Mouse (Mus musculus) ES-Bruce4 (cell line): ENCODE data around the gene Unc45a.

Experiments used
- CTCF ChIP-seq: IDR thresholded peaks from one replicate; pipeline ENCODE4 v1.8.1; 2011; ENCODE audit warnings: low read depth, low read length
- EP300 ChIP-seq: IDR thresholded peaks from 2 replicates; pipeline ENCODE4 v1.6.1; 2011; ENCODE audit warnings: low read depth, low read length; ENCODE audit not compliant: insufficient read depth
- POLR2A ChIP-seq: IDR thresholded peaks from one replicate; pipeline ENCODE4 v1.8.1; 2011; ENCODE audit warnings: low read length; ENCODE audit not compliant: insufficient read depth

- no peak for TF ChIP-seq POLR2A
- no peak for TF ChIP-seq CTCF
- no peak for TF ChIP-seq EP300
Observed at GRCm38 (mm10) chr7:80387033-80387632, 46.3 kb upstream of the Unc45a start.
